Mouse (Mus musculus) heart, postnatal 0 days (tissue): ENCODE measurements around the gene Ctf2.

Experiments used
- CTCF ChIP-seq: IDR thresholded peaks from 2 replicates; pipeline ENCODE4 v1.5.1; 2016; ENCODE audit warnings: antibody characterized with exemption, control low read depth, low read depth
- EP300 ChIP-seq: IDR thresholded peaks from 2 replicates; pipeline ENCODE4 v1.6.1; 2016; ENCODE audit warnings: antibody characterized with exemption, low read depth

GRCm38 (mm10) chr7:127719258-127719657, 12.7 kb downstream of the Ctf2 start:
- TF ChIP-seq CTCF (no peak), EP300 (no peak)
